Mouse (Mus musculus) MEL (cell line): ENCODE measurements around the gene Bnc2. TPM values are rescaled to one million over a fixed set of nuclear protein-coding genes. Genes with fewer than 3 reads are reported as not detected.

ENCODE experiments used
- DNase-seq: peaks from one replicate; pipeline ENCODE4 v3.0.0; 2011; ENCODE audit warnings: low read depth, low spot score
- H3K27ac ChIP-seq: 2 replicates; pipeline ENCODE4 v1.5.1; 2012; ENCODE audit warnings: low read depth, mild to moderate bottlenecking, control low read depth, low read length, moderate library complexity; ENCODE audit not compliant: control insufficient read depth
- H3K27me3 ChIP-seq, 2 experiments: fragments of 150-350 bp in 1 of 2; sonication (generic) in 1 of 2; 2 replicates each; pipeline ENCODE4 v1.6.1; 2012; ENCODE audit warnings: low read length in 2 of 2, mild to moderate bottlenecking in 2 of 2, improper control_type of control experiment in 1 of 2, moderate library complexity in 1 of 2; ENCODE audit not compliant: insufficient read depth in 2 of 2, control insufficient read depth in 1 of 2
- H3K36me3 ChIP-seq, 2 experiments: 2 replicates each; pipeline ENCODE4 v1.6.1; 2012 to 2014; ENCODE audit warnings: low read length in 2 of 2, improper control_type of control experiment in 1 of 2, inconsistent platforms in 1 of 2, mild to moderate bottlenecking in 1 of 2; ENCODE audit not compliant: insufficient read depth in 2 of 2, control insufficient read depth in 1 of 2
- H3K4me1 ChIP-seq, 2 experiments: fragments of 150-350 bp in 1 of 2; sonication (generic) in 1 of 2; 2 replicates each; pipeline ENCODE4 v1.6.1; 2012; ENCODE audit warnings: low read length in 2 of 2, improper control_type of control experiment in 1 of 2, mild to moderate bottlenecking in 1 of 2; ENCODE audit not compliant: insufficient read depth in 2 of 2, control insufficient read depth in 1 of 2
- H3K4me3 ChIP-seq, 2 experiments: fragments of 150-350 bp in 1 of 2; sonication (generic) in 1 of 2; 2 replicates each; pipeline ENCODE4 v1.5.1; 2012; ENCODE audit warnings: low read depth in 2 of 2, low read length in 2 of 2, mild to moderate bottlenecking in 2 of 2, moderate library complexity in 2 of 2, control low read depth in 1 of 2, improper control_type of control experiment in 1 of 2; ENCODE audit not compliant: control insufficient read depth in 1 of 2, insufficient read depth in 1 of 2
- H3K79me2 ChIP-seq: 2 replicates; pipeline ENCODE4 v1.6.1; 2012; ENCODE audit warnings: mild to moderate bottlenecking, low read length, moderate library complexity; ENCODE audit not compliant: control insufficient read depth, poor library complexity, insufficient read depth
- H3K9ac ChIP-seq: 2 replicates; pipeline ENCODE4 v1.6.1; 2012; ENCODE audit warnings: low read depth, mild to moderate bottlenecking, control low read depth, low read length, moderate library complexity; ENCODE audit not compliant: control insufficient read depth, poor library complexity, severe bottlenecking
- H3K9me3 ChIP-seq: fragments of 150-350 bp; sonication (generic); replicated peaks from 2 replicates; pipeline ENCODE4 v1.6.1; 2012; ENCODE audit warnings: mild to moderate bottlenecking, low read length, improper control_type of control experiment, moderate library complexity; ENCODE audit not compliant: insufficient read depth
- BHLHE40 ChIP-seq: IDR thresholded peaks from 2 replicates; pipeline ENCODE4 v1.6.1; 2012; ENCODE audit warnings: low read depth, mild to moderate bottlenecking, inconsistent platforms, low read length, improper control_type of control experiment, borderline replicate concordance
- CHD1 ChIP-seq: IDR thresholded peaks from 2 replicates; pipeline ENCODE4 v1.6.1; 2012; ENCODE audit warnings: low read depth, mild to moderate bottlenecking, inconsistent platforms, low read length, improper control_type of control experiment
- CHD2 ChIP-seq: IDR thresholded peaks from 2 replicates; pipeline ENCODE4 v1.6.1; 2011; ENCODE audit warnings: low read length, improper control_type of control experiment
- CTCF ChIP-seq, 3 experiments: IDR thresholded peaks in 2 of 3; conservative IDR thresholded peaks in 1 of 3; 2 replicates each; pipeline ENCODE4 v1.5.1; 2011 to 2012; ENCODE audit warnings: low read length in 3 of 3, low read depth in 2 of 3, mild to moderate bottlenecking in 2 of 3, improper control_type of control experiment in 1 of 3, inconsistent platforms in 1 of 3, mixed read lengths in 1 of 3, moderate library complexity in 1 of 3; ENCODE audit not compliant: control insufficient read depth in 1 of 3, insufficient read depth in 1 of 3, poor library complexity in 1 of 3, severe bottlenecking in 1 of 3
- EP300 ChIP-seq, 2 experiments: IDR thresholded peaks; 2 replicates each; pipeline ENCODE4 v1.6.1; 2011; ENCODE audit warnings: improper control_type of control experiment in 2 of 2, low read length in 2 of 2, low read depth in 1 of 2, mild to moderate bottlenecking in 1 of 2
- ETS1 ChIP-seq: IDR thresholded peaks from 2 replicates; pipeline ENCODE4 v1.6.1; 2012; ENCODE audit warnings: low read depth, mild to moderate bottlenecking, inconsistent platforms, low read length, improper control_type of control experiment, moderate library complexity
- HCFC1 ChIP-seq: IDR thresholded peaks from 2 replicates; pipeline ENCODE4 v1.6.1; 2012; ENCODE audit warnings: low read depth, mild to moderate bottlenecking, inconsistent platforms, low read length, improper control_type of control experiment, moderate library complexity
- JUND ChIP-seq: IDR thresholded peaks from 2 replicates; pipeline ENCODE4 v1.6.1; 2011; ENCODE audit warnings: low read depth, mild to moderate bottlenecking, improper control_type of control experiment, low read length
- MAFK ChIP-seq: IDR thresholded peaks from 2 replicates; pipeline ENCODE4 v1.6.1; 2011; ENCODE audit warnings: low read depth, mild to moderate bottlenecking, low read length, improper control_type of control experiment, borderline replicate concordance
- MEF2A ChIP-seq: IDR thresholded peaks from 2 replicates; pipeline ENCODE4 v1.6.1; 2014; ENCODE audit warnings: low read depth, mild to moderate bottlenecking, inconsistent platforms, low read length, improper control_type of control experiment; ENCODE audit not compliant: poor library complexity, insufficient replicate concordance, severe bottlenecking; ENCODE audit errors: extremely low read depth
- MXI1 ChIP-seq: IDR thresholded peaks from 2 replicates; pipeline ENCODE4 v1.6.1; 2011; ENCODE audit warnings: mild to moderate bottlenecking, low read depth, low read length, improper control_type of control experiment
- MYB ChIP-seq: IDR thresholded peaks from 2 replicates; pipeline ENCODE4 v1.6.1; 2011; ENCODE audit warnings: mild to moderate bottlenecking, low read depth, low read length, improper control_type of control experiment
- MYC ChIP-seq: IDR thresholded peaks from 2 replicates; pipeline ENCODE4 v1.6.1; 2011; ENCODE audit warnings: low read depth, mild to moderate bottlenecking, low read length, improper control_type of control experiment, moderate library complexity
- POLR2A ChIP-seq, 2 experiments: IDR thresholded peaks; 2 replicates each; pipeline ENCODE4 v1.6.1; 2011 to 2012; ENCODE audit warnings: low read length in 2 of 2, mild to moderate bottlenecking in 2 of 2, control low read depth in 1 of 2, improper control_type of control experiment in 1 of 2, low read depth in 1 of 2, moderate library complexity in 1 of 2; ENCODE audit not compliant: control insufficient read depth in 1 of 2, insufficient read depth in 1 of 2, poor library complexity in 1 of 2
- POLR2AphosphoS2 ChIP-seq: IDR thresholded peaks from 2 replicates; pipeline ENCODE4 v1.6.1; 2011; ENCODE audit warnings: low read length, improper control_type of control experiment
- RAD21 ChIP-seq: IDR thresholded peaks from 2 replicates; pipeline ENCODE4 v1.6.1; 2011; ENCODE audit warnings: mild to moderate bottlenecking, low read depth, low read length, improper control_type of control experiment
- RCOR1 ChIP-seq: IDR thresholded peaks from 2 replicates; pipeline ENCODE4 v1.6.1; 2012; ENCODE audit warnings: low read depth, mild to moderate bottlenecking, inconsistent platforms, low read length, improper control_type of control experiment
- SIN3A ChIP-seq: IDR thresholded peaks from 2 replicates; pipeline ENCODE4 v1.6.1; 2012; ENCODE audit warnings: low read length, improper control_type of control experiment, inconsistent platforms
- SMC3 ChIP-seq: IDR thresholded peaks from 2 replicates; pipeline ENCODE4 v1.6.1; 2011; ENCODE audit warnings: low read depth, low read length, improper control_type of control experiment
- TCF12 ChIP-seq: IDR thresholded peaks from 2 replicates; pipeline ENCODE4 v1.6.1; 2014; ENCODE audit warnings: low read depth, mild to moderate bottlenecking, inconsistent platforms, low read length, improper control_type of control experiment, moderate library complexity
- USF2 ChIP-seq, 2 experiments: IDR thresholded peaks; 2 replicates each; pipeline ENCODE4 v1.6.1; 2011 to 2012; ENCODE audit warnings: improper control_type of control experiment in 2 of 2, low read length in 2 of 2, borderline replicate concordance in 1 of 2, inconsistent platforms in 1 of 2, low read depth in 1 of 2, mild to moderate bottlenecking in 1 of 2; ENCODE audit not compliant: insufficient read depth in 1 of 2
- ZKSCAN1 ChIP-seq: IDR thresholded peaks from 2 replicates; pipeline ENCODE4 v1.6.1; 2012; ENCODE audit warnings: low read depth, mild to moderate bottlenecking, inconsistent platforms, low read length, improper control_type of control experiment, moderate library complexity
- ZNF384 ChIP-seq: IDR thresholded peaks from 2 replicates; pipeline ENCODE4 v1.6.1; 2012; ENCODE audit warnings: low read depth, mild to moderate bottlenecking, inconsistent platforms, low read length, improper control_type of control experiment
- polyA plus RNA-seq, 2 experiments: library from polyadenylated mRNA; stranded (reverse) in 1 of 2; unstranded in 1 of 2; fragments of >175 nt in 1 of 2; fragments of >200 nt in 1 of 2; gene quantifications; 2 replicates each; pipeline versions ENCODE4 v1.2.1 to v1.2.4; 2012; ENCODE audit warnings: low replicate concordance in 2 of 2, low read depth in 1 of 2; ENCODE audit not compliant: insufficient read length in 2 of 2, insufficient read depth in 1 of 2, missing spikeins in 1 of 2
- total RNA-seq: library from RNA; depleted of rRNA; stranded (reverse); fragments of 300-350 nt; gene quantifications from 2 replicates; pipeline ENCODE4 v1.2.3, GENCODE M21; 2012

Gene Bnc2
- total and polyA plus RNA-seq, 3 experiments = not detected

DNA sequence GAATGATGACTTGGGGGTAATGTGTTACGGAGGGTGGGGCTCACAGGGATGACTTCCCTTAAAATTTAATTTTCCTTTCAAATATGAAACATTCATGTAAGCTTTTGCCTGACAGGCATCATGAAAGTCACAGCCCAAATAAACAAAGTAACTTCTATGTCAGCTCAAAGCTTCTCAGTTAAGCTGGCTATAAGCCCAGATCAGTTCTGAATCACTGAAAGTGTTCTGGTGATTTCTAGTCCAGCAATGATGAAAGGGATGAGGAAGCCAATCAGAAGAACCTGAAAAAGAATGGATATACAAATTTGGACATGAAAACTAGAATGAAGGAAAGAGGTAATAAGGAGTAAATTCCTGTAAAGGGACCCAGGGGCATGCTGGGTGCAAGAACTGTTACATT, 164.6 kb downstream of the Bnc2 start:
- no peaks in the 10 kb centered on the region for H3K79me2 ChIP-seq
- TF ChIP-seq ZNF384 (no peak), MEF2A (no peak), BHLHE40 (no peak), RCOR1 (no peak), HCFC1 (no peak), MYC (no peak), POLR2AphosphoS2 (no peak), EP300 (IDR thresholded peaks at IDR 0.05; ENCODE audit: low read depth in 1 of 2, low read length in 2 of 2) (no peak), TCF12 (no peak), SMC3 (no peak)
- no peaks in the 10 kb centered on the region for H3K36me3 ChIP-seq
- H3K4me1 ChIP-seq = no peaks in the 10 kb centered on the region
- no peaks in the 10 kb centered on the region for H3K9me3 ChIP-seq
- no peak for DNase-seq
- no peak overlapping the region for H3K27ac ChIP-seq
- H3K27me3 ChIP-seq = no peaks in the 10 kb centered on the region
- H3K4me3 ChIP-seq = no peak overlapping the region
- H3K9ac ChIP-seq = no peak overlapping the region

DNA sequence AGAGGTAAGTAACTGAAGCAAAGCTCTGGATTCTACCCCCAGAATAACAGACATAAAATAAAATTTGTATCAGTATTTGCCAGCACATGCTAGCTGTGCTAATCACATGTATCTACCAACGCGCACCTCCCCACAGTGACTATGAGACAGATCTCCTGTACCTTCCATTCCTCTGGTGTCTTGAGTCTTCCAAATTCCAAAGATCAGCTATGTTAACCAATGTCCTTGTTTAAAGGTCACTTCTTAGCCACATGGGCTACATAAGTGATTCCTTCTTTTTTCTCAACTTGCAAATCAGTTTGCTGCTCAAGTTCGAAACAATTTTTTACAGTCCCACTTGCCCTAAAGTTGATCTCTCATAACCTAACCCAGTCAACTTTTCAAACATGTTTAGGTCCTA, 167.5 kb downstream of the Bnc2 start:
- H3K9me3 ChIP-seq = no peaks in the 10 kb centered on the region

DNA sequence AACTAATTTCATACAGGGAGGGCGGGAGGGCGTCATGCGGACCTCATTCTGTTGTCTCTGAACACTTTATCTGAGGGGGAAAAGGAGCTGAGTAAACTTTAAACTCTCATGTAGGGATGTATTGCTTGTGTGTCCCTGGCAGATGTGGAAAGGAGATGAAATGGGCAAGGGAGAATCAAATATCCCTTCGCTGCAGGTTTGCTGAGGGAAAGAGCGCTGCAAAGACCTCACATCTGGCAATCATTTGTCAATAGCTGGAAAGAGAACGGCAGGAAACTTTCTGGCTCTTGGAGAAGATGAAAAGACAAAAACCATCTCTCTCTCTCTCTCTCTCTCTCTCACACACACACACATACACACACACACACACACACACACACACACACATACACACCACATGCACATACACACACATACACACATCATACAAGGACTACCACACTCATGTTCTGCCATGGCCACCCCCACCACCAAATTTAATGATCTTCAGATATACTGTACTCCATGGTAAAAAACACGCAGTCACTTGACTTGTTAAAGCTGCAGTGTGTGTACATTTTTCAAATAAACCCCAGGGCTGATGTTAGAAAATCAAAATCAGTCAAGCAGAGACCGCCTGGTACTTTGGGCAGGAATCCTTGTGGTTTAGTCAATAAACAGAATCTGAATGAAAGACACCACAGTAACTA, 172.3 kb downstream of the Bnc2 start:
- TF ChIP-seq POLR2A (IDR thresholded peaks at IDR 0.05; ENCODE audit: control insufficient read depth in 1 of 2, insufficient read depth in 1 of 2, low read depth in 1 of 2, low read length in 2 of 2, poor library complexity in 1 of 2) (no peak), ETS1 (no peak), RCOR1 (no peak), USF2 (IDR thresholded peaks at IDR 0.05; ENCODE audit: borderline replicate concordance in 1 of 2, insufficient read depth in 1 of 2, low read depth in 1 of 2, low read length in 2 of 2) (no peak), CHD1 (no peak), RAD21 (no peak), MAFK (no peak), TCF12 (no peak), HCFC1 (no peak), EP300 (IDR thresholded peaks at IDR 0.05; ENCODE audit: low read depth in 1 of 2, low read length in 2 of 2) (no peak), ZKSCAN1 (no peak)
- Histone ChIP-seq H3K9me3 (no peaks in the 10 kb centered on the region), H3K27ac (no peak overlapping the region), H3K79me2 (no peaks in the 10 kb centered on the region), H3K9ac (no peak overlapping the region), H3K27me3 (no peaks in the 10 kb centered on the region), H3K4me1 (no peaks in the 10 kb centered on the region), H3K4me3 (no peak overlapping the region), H3K36me3 (no peaks in the 10 kb centered on the region)
- DNase-seq = no peak

More for the DNA sequence above, 167.5 kb downstream of the Bnc2 start:
- no peaks in the 10 kb centered on the region for H3K27me3 ChIP-seq
- no peak overlapping the region for H3K27ac ChIP-seq
- TF ChIP-seq JUND (no peak), MXI1 (no peak), RAD21 (no peak), RCOR1 (no peak), MYB (no peak), USF2 (IDR thresholded peaks at IDR 0.05; ENCODE audit: borderline replicate concordance in 1 of 2, insufficient read depth in 1 of 2, low read depth in 1 of 2, low read length in 2 of 2) (no peak), BHLHE40 (no peak), SIN3A (no peak), CTCF (IDR thresholded peaks at IDR 0.05 in 2 of 3, conservative IDR thresholded peaks at IDR 0.05 in 1 of 3; ENCODE audit: control insufficient read depth in 1 of 3, insufficient read depth in 1 of 3, low read depth in 2 of 3, low read length in 3 of 3, poor library complexity in 1 of 3, severe bottlenecking in 1 of 3) (no peak), CHD2 (no peak)
- H3K9ac ChIP-seq = no peak overlapping the region
- no peak overlapping the region for H3K4me3 ChIP-seq
- no peaks in the 10 kb centered on the region for H3K4me1 ChIP-seq
- no peaks in the 10 kb centered on the region for H3K79me2 ChIP-seq
- H3K36me3 ChIP-seq = no peaks in the 10 kb centered on the region
- DNase-seq = no peak
